Mouse (Mus musculus): Measurements from ENCODE around the gene Crlf1. TPM values are rescaled to one million over a fixed set of nuclear protein-coding genes. Genes with fewer than 3 reads are reported as not detected.

Crlf1 gene
- polyA plus RNA-seq, 1 experiment from 2014 or later: 0.92 TPM

DNA sequence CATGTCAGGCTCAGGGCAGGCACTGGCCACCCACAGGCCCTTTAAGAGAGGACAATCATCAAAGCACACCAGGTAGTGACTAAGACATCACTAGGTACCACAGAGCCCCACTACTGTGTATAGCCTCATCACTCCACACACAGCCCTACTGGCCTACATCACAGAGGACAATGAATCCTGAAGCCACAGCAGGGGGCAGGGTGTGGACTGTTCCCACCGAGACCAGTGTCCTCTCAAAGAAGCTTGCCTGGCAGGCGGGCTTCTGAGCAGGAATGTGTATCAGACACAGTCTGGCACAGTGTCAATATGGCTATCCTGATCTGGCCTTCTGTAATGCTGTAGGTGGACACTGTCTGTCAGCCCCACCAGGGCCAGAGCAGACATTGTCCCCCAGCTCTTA, 23.0 kb upstream of the Crlf1 start:
- no peak overlapping the region for H3K27ac ChIP-seq
- H3K4me3 ChIP-seq: no peak overlapping the region
- H3K4me2 ChIP-seq: no peak overlapping the region
- no peaks in the 10 kb centered on the region for H3K27me3 ChIP-seq
- 60% methylated on average over 2 of the region's 2 CpGs for WGBS
- no peaks in the 10 kb centered on the region for H3K9me3 ChIP-seq (replicated peaks)
- H3K36me3 ChIP-seq (ENCODE audit: poor library complexity, severe bottlenecking): peaks cover 9% of the 10 kb centered on the region; the same call in 1 of the 2 replicates
- no peaks in the 10 kb centered on the region for H3K4me1 ChIP-seq
- no peak overlapping the region for H3K9ac ChIP-seq
- ATAC-seq: no peak

- H3K27ac ChIP-seq: no peak overlapping the region
- H3K4me3 ChIP-seq: no peak overlapping the region
- WGBS: 92% methylated on average over 7 of the region's 7 CpGs
- ATAC-seq: no peak
- H3K27me3 ChIP-seq: no peaks in the 10 kb centered on the region
- H3K4me1 ChIP-seq: peaks cover 7% of the 10 kb centered on the region
- H3K36me3 ChIP-seq (ENCODE audit: poor library complexity, severe bottlenecking): peaks cover 7% of the 10 kb centered on the region; the same call in 1 of the 2 replicates
- H3K9me3 ChIP-seq (replicated peaks): no peaks in the 10 kb centered on the region
- H3K4me2 ChIP-seq: no peak overlapping the region
- H3K9ac ChIP-seq: no peak overlapping the region
Measured at GRCm38 (mm10) chr8:70471856-70472255, 21.1 kb upstream of the Crlf1 start.

- Histone ChIP-seq H3K4me2 (peak within 1 kb of the TSS; percentile 77), H3K4me1 (peaks cover 7% of the 10 kb centered on the region), H3K9ac (peak within 1 kb of the TSS; percentile 84), H3K36me3 (ENCODE audit: poor library complexity, severe bottlenecking) (0 out of 2 replicates have a peak, but pooled peaks cover 3% of the 10 kb centered on the region), H3K27me3 (peaks cover 27% of the 10 kb centered on the region), H3K9me3 (replicated peaks) (no peaks in the 10 kb centered on the region), H3K27ac (no peak within 1 kb of the TSS), H3K4me3 (peak within 1 kb of the TSS; percentile 68)
- ATAC-seq: peak; percentile 90
- WGBS: under 1% methylated on average over 53 of the region's 53 CpGs
Measured at GRCm38 (mm10) chr8:70476333-70477268, 16.4 kb upstream of the Crlf1 start, which contains the start of gene Klhl26. Klhl26 (minus strand) TSS chr8:70476968.

- WGBS: 2% methylated on average over 21 of the region's 21 CpGs
- Histone ChIP-seq H3K4me2 (peak overlapping the region; percentile 77), H3K27ac (no peak overlapping the region), H3K9me3 (replicated peaks) (no peaks in the 10 kb centered on the region), H3K36me3 (ENCODE audit: poor library complexity, severe bottlenecking) (0 out of 2 replicates have a peak, but pooled peaks cover 3% of the 10 kb centered on the region), H3K27me3 (peaks cover 31% of the 10 kb centered on the region), H3K9ac (no peak overlapping the region), H3K4me3 (peak overlapping the region; percentile 68), H3K4me1 (peaks cover 7% of the 10 kb centered on the region)
- ATAC-seq: peak; percentile 52
Measured at GRCm38 (mm10) chr8:70477269-70477982, 15.5 kb upstream of the Crlf1 start.

DNA sequence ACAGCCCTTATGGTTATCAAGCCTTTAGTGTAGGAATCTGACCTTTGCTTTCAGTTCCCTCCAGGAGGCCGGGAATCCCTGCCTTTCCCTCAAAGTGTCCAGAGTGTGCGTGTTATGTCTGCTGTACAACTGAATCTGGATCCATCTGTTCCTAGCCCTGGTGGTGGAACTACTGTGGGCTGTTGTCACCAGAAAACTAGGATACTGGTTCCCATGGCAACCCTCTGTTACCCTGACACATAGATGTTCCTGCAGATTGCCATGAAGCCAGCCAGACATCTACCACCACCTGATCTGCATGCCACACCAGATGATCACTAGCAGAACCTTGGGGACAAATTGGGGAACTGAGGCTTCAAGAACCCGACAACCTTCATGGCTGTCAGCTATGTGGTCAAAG, 11.1 kb upstream of the Crlf1 start:
- no peaks in the 10 kb centered on the region for H3K9me3 ChIP-seq (replicated peaks)
- H3K36me3 ChIP-seq (ENCODE audit: poor library complexity, severe bottlenecking): no peaks in the 10 kb centered on the region
- H3K27ac ChIP-seq: no peak overlapping the region
- H3K4me2 ChIP-seq: no peak overlapping the region
- WGBS: 81% methylated on average over 3 of the region's 3 CpGs
- ATAC-seq: no peak
- H3K4me3 ChIP-seq: no peak overlapping the region
- H3K27me3 ChIP-seq: peaks cover 75% of the 10 kb centered on the region
- peaks cover 5% of the 10 kb centered on the region; the same call in 1 of the 2 replicates for H3K4me1 ChIP-seq
- no peak overlapping the region for H3K9ac ChIP-seq

- Histone ChIP-seq H3K4me1 (peaks cover 10% of the 10 kb centered on the region; the same call in 1 of the 2 replicates), H3K27me3 (peaks cover 77% of the 10 kb centered on the region), H3K4me2 (no peak overlapping the region), H3K9ac (no peak overlapping the region), H3K9me3 (replicated peaks) (no peaks in the 10 kb centered on the region), H3K4me3 (no peak overlapping the region), H3K36me3 (ENCODE audit: poor library complexity, severe bottlenecking) (no peaks in the 10 kb centered on the region), H3K27ac (no peak overlapping the region)
- WGBS: 58% methylated on average over 2 of the region's 2 CpGs
- no peak for ATAC-seq
Measured at GRCm38 (mm10) chr8:70482943-70483342, 10.0 kb upstream of the Crlf1 start.

GRCm38 (mm10) chr8:70486191-70486681, 6.7 kb upstream of the Crlf1 start:
- no peaks in the 10 kb centered on the region for H3K9me3 ChIP-seq (replicated peaks)
- H3K36me3 ChIP-seq (ENCODE audit: poor library complexity, severe bottlenecking): no peaks in the 10 kb centered on the region
- 47% methylated on average over 7 of the region's 7 CpGs for WGBS
- peak overlapping the region; percentile 51 for H3K4me3 ChIP-seq
- H3K9ac ChIP-seq: peak overlapping the region; percentile 75; the same call in 1 of the 2 replicates
- no peak overlapping the region for H3K27ac ChIP-seq
- peaks cover 35% of the 10 kb centered on the region for H3K4me1 ChIP-seq
- peaks cover 90% of the 10 kb centered on the region for H3K27me3 ChIP-seq
- ATAC-seq: no peak
- peak overlapping the region; percentile 72 for H3K4me2 ChIP-seq

- H3K36me3 ChIP-seq (ENCODE audit: poor library complexity, severe bottlenecking): no peaks in the 10 kb centered on the region
- H3K9ac ChIP-seq: peak within 1 kb of the TSS; percentile 75
- ATAC-seq: peak; percentile 73
- H3K4me3 ChIP-seq: peak within 1 kb of the TSS; percentile 51
- no peaks in the 10 kb centered on the region for H3K9me3 ChIP-seq (replicated peaks)
- peaks cover 95% of the 10 kb centered on the region for H3K27me3 ChIP-seq
- peaks cover 38% of the 10 kb centered on the region for H3K4me1 ChIP-seq
- H3K4me2 ChIP-seq: peak within 1 kb of the TSS; percentile 72
- 3% methylated on average over 32 of the region's 33 CpGs for WGBS
- no peak within 1 kb of the TSS for H3K27ac ChIP-seq
Measured at GRCm38 (mm10) chr8:70486941-70487520, 5.9 kb upstream of the Crlf1 start, which contains the start of gene Tmem59l. Tmem59l (minus strand) TSS chr8:70487358.

DNA sequence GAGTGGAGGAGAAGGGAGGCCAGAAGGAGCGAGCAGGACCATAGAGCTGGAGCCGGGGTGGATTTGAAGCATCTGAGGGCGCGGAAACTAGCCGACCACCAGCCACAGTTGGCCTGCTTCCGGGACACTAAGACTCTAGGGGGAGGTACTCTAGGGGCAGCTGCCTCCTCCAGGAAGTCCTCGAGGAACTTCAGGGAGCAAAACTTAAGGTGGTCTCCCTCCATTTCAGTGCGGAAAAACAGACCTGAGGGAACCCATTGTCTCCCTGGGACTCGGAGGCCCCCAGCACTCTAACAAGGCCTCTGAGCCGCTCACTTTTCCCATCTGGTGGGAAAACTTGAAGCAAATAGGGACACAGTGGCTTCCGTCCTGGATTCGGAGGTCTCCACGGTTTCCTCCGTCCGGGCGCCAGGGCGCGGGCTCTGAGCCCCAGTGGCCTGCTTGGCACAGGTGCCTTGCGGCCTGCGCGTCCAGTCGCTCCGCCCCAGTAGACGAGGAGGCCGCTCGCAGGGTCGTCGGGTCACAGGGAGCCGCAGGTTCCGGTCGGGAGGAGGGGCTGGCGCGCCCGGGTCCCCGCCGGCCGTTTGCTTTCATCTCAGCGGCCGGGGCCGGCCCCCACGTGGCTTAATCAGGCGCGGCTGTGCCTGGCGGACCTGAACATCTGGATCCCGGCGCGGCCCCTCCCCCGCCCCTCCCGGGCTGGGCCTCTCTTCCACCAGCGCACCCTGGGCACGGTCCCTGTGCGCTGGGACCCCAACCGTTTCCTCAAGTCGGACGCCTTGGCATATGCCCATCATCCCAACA, 4.8 kb upstream of the Crlf1 start:
- H3K9me3 ChIP-seq (replicated peaks): no peaks in the 10 kb centered on the region
- H3K4me3 ChIP-seq: peak overlapping the region; percentile 32
- peak overlapping the region; percentile 72 for H3K4me2 ChIP-seq
- no peaks in the 10 kb centered on the region for H3K36me3 ChIP-seq (ENCODE audit: poor library complexity, severe bottlenecking)
- no peak; the same call in 1 of the 2 replicates for ATAC-seq
- peaks cover 48% of the 10 kb centered on the region for H3K4me1 ChIP-seq
- no peak overlapping the region for H3K27ac ChIP-seq
- WGBS: 2% methylated on average over 49 of the region's 55 CpGs
- peaks cover 98% of the 10 kb centered on the region for H3K27me3 ChIP-seq
- peak overlapping the region; percentile 37; the same call in 1 of the 2 replicates for H3K9ac ChIP-seq

- H3K27me3 ChIP-seq: peaks cover 98% of the 10 kb centered on the region
- no peaks in the 10 kb centered on the region for H3K9me3 ChIP-seq (replicated peaks)
- H3K4me3 ChIP-seq: peak overlapping the region; percentile 10; the same call in 1 of the 2 replicates
- no peak for ATAC-seq
- H3K27ac ChIP-seq: no peak overlapping the region
- no peaks in the 10 kb centered on the region for H3K36me3 ChIP-seq (ENCODE audit: poor library complexity, severe bottlenecking)
- peak overlapping the region; percentile 72 for H3K4me2 ChIP-seq
- 2% methylated on average over 14 of the region's 14 CpGs for WGBS
- H3K9ac ChIP-seq: no peak overlapping the region
- H3K4me1 ChIP-seq: peaks cover 56% of the 10 kb centered on the region
Measured at GRCm38 (mm10) chr8:70488931-70489470, 4.0 kb upstream of the Crlf1 start.

All from forebrain, embryonic 13.5 days (tissue).